Mouse (Mus musculus) brain, adult 2 months (tissue): ENCODE data around the gene Vmn2r96.
"Not testable (repeated sequence)": the region's sequence is repeated elsewhere in the genome, so short reads cannot be mapped to it uniquely, and the experiment has no call there.

Experiments
- DNase-seq: peaks from one replicate; pipeline ENCODE4 v3.0.0; 2011; ENCODE audit warnings: low read depth, low spot score

The Vmn2r96 gene

DNA sequence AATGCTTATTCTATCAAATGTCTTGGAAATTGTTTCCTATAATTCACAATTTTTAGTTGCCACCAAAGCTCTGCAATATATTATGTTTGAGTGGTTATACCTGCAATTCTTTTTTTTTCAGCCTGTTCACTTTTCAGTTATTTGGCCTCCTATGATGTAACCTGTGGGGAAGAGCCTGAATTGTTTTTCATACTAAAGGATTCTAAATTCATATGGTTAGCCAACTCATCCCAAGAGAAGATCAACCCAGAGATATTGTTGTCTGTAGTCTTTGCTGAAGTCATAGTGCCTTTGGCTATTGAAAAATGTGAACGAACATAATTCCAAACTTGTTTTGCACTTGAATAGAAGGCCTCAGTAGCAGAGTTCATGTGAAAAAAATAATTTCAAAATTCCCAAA is at the start of gene Vmn2r96:
Vmn2r96 (plus strand) TSS at position 301 of the 400 bp plus-strand sequence.
- DNase-seq = not testable (repeated sequence)

DNA sequence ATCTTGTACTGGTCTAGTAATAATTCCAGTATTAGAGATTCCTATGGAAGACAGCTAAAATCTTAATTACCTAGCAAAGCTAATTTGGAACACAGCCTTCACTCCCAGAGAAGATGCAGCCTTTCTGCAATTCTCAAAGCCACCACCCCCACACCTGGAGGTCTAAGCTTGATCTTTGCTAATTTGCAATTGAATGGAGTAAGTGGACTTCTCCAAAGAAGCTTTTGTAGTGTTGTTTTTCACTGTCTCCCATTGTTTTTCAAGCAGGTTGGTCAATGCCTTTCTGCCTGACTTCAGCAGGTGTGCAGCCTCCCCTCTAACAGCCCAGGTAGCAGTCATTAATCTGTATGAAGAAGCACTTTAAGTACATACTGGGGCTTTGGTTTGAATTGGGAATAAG is 49.6 kb upstream of the Vmn2r96 start:
- no peak for DNase-seq

DNA sequence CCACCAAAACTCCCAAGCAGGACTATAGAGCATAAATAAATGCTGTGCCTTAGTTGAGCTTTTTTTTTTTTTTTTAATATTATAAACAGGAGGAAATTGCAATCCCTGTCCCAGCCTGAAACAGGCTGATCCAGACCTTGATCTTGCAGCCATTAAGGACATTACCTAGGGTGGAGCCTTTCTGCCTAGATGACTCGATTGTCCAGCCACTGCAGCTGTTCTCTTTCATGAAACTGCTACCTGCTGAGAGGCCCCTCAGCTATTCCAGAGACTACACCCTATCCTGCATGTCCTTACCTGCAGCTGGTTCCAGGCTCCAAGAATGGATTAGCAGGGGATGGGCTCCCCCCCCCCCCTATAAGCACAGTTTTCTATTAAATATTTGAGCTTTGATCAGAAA is 49.0 kb upstream of the Vmn2r96 start:
- no peak for DNase-seq

DNA sequence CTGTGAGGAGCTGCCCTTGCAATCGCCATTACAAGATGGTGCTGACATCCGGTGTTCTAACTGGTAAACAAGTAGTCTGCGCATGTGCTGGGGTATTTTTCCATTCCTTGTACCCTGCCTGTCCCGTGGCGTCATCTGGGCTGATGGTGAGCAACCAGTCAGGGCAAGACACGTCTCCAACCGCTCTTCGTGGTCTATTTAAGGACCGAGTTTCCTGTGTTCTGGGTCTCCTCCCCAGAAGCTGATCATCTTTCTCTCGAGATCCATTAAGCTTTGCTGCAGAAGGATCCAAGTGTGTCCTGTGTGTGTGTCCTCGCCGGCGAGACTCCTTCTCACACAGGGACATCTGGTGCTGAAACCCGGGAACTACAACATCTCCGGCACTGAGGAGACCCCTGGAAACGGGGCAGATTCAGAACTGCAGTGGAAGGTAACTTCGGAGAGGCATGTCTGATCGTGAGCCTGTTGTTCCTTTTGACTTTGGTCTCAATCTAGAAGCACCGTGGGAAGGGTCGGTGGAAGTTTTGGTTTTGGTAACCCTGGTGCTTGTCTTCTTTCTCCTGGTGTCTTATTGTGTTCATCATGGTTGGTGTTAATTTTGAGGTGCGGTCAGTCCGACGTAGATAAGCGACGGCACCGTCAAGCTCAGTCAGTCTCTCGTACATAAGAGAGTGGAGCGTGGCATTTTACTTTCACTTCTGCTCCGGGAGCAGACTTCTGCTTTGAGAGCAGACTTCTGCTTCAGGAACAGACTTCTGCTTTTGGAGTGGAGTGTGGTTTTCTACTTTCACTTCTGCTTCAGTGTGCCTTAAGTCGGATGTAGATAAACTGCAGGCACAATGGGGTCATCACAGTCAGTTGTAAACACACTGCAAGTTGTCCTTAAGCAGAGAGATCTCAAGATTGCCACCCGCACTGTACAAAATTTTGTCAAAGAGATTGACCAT is 14.5 kb upstream of the Vmn2r96 start:
- DNase-seq = not testable (repeated sequence)

DNA sequence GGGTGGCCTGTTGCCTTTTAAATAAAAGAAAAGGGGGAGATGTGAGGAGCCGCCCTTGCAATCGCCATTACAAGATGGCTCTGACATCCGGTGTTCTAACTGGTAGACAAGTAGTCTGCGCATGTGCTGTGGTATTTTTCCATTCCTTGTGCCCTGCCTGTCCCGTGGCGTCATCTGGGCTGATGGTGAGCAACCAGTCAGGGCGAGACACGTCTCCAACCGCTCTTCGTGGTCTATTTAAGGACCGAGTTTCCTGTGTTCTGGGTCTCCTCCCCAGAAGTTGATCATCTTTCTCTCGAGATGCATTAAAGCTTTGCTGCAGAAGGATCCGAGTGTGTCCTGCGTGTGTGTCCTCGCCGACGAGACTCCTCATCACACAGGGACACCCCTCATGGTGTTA is 6.8 kb upstream of the Vmn2r96 start:
- DNase-seq = not testable (repeated sequence)

DNA sequence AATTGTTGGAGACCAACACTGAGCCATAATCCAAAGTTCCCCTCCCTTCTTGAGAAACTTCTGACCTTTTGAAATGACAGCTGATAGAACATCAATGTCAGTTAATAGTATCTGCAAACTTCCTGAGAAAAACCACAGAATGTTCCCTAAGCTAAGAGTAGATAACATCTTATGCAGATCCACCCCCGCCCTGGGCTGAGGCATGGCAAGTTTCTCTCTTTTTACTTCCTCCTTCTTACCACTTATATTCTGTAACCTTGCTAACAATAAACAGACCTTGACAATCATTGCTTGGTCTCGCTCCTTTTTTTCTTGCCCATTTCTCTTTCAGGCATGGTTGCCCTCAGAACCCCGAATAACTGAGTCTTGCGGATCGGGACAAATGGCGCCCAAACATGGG is 42.2 kb downstream of the Vmn2r96 start:
- not testable (repeated sequence) for DNase-seq

DNA sequence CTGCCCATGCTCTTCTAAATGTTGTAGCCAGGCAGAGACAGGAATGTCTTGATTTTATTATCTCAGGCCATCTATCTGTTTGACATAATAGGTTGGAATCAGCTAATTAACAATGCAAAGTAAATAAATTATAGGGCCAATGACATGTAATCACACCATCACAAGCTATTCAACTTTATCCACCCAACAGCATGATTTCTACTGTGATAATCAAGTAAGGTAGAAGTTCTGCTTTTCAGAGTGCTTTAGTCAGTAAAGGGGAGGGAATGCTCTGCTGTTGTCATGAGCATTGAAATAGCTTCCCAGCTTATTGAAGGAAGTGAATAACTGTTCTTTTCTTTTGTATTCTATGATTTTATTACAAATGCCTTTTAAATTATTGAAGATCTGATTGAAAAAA is 53.6 kb downstream of the Vmn2r96 start:
- DNase-seq = no peak
